Mouse (Mus musculus): ENCODE measurements around the gene Zfp541. TPM values are rescaled to one million over a fixed set of nuclear protein-coding genes. Genes with fewer than 3 reads are reported as not detected.

Zfp541 gene
- not detected in 2 replicates for polyA plus RNA-seq (2011; ENCODE audit: insufficient read depth, insufficient read length, low replicate concordance, missing spikeins)

DNA sequence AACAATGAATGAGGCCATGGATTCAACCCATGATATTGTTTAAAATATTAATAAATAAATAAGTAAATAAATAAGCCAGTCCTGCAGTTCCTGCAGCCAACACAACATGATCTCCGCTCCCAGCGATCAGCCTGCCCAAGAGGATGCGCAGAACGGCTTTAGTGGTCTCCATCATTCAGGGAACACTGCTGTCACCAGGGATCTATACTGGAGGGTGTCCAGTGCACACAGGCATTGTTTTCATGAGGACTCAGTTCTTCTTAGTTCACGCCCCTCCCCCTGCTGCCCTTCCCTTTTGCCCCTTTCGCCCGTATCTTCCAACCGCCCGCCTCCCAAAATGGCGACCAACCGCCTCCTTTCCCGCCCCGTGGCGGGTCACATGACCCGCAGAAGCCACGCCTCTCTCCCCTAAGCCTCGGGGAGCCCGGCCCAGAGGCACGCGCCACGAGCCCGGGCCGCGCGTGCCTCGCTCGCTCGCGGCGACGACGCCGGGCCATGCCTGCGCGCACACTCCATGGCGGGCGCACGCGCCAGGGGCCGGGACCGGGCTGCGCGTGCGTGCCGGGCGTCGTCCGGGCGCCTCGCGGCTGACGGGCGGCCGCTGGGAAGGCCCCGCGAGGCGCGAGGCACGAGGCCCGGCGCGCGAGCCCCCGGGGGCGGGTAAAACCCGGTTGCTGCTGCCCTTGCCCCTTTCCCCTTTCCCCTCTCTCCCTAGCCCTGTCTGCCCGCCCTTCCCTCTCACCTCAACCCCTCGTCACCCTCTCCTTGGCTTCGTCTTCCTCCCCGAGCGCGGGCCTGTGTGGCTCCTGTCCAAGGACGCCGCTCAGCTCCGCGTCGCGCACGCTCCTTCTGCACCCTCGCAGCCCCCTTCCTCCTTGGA, at the start of gene Zfp541:
Zfp541 (plus strand) TSS at position 596 of the 880 bp plus-strand sequence.
- 77% methylated on average over 80 of the region's 80 CpGs for WGBS
- peaks cover 3% of the 10 kb centered on the region for H3K4me1 ChIP-seq (ENCODE audit: control insufficient read depth, insufficient read depth, low read length)
- no peak within 1 kb of the TSS; the same call in 1 of the 2 replicates for H3K27ac ChIP-seq (ENCODE audit: control insufficient read depth, insufficient read depth, low read depth, low read length, poor library complexity)
- H3K4me3 ChIP-seq (replicated peaks; ENCODE audit: control insufficient read depth, low read depth, low read length), result no peak within 1 kb of the TSS
- TF ChIP-seq POLR2A (IDR thresholded peaks at IDR 0.05; ENCODE audit: borderline replicate concordance, control insufficient read depth, low read depth, low read length) (no peak), CTCF (IDR thresholded peaks at IDR 0.05; ENCODE audit: control insufficient read depth, insufficient read depth, low read length) (no peak)

DNA sequence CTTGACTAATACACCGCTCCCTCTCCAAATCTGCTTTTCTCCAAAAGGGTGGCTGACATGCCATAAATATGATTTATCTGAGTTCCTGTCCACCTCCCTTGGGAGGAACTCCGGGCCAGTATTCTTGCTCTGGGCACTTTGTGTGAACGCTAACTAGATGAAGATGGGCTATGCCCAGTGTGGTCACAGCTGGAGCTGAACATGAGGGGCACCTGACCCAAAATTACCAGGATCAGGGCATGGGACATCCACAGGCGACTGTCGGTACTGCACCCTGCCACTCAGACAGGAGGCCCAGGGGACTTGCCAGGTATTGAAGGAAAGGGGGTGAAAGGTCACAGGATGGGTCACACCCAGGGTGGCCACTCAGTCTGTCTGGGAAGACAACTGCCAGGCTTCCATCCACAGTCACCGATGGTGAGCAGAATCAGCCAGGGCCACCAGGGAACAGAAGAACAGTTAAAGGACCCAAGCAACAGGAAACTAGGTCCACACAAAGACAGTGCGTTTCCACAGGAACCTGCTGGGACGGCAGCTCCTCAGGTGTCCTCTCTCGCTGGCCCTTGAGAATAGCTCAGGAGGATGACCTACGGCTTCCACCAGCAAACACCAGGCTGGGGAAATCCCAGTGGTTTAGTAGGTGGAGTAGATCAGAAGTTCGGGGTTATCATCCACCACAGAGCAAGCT, 48.9 kb upstream of the Zfp541 start:
- WGBS, result 61% methylated on average over 11 of the region's 11 CpGs
- no peak overlapping the region for H3K4me3 ChIP-seq (replicated peaks; ENCODE audit: control insufficient read depth, low read depth, low read length)
- no peak overlapping the region for H3K27ac ChIP-seq (ENCODE audit: control insufficient read depth, insufficient read depth, low read depth, low read length, poor library complexity)
- peak; percentile 42 for TF ChIP-seq CTCF (IDR thresholded peaks at IDR 0.05; ENCODE audit: control insufficient read depth, insufficient read depth, low read length)
- TF ChIP-seq POLR2A (IDR thresholded peaks at IDR 0.05; ENCODE audit: borderline replicate concordance, control insufficient read depth, low read depth, low read length), result no peak
- peaks cover 18% of the 10 kb centered on the region for H3K4me1 ChIP-seq (ENCODE audit: control insufficient read depth, insufficient read depth, low read length)

DNA sequence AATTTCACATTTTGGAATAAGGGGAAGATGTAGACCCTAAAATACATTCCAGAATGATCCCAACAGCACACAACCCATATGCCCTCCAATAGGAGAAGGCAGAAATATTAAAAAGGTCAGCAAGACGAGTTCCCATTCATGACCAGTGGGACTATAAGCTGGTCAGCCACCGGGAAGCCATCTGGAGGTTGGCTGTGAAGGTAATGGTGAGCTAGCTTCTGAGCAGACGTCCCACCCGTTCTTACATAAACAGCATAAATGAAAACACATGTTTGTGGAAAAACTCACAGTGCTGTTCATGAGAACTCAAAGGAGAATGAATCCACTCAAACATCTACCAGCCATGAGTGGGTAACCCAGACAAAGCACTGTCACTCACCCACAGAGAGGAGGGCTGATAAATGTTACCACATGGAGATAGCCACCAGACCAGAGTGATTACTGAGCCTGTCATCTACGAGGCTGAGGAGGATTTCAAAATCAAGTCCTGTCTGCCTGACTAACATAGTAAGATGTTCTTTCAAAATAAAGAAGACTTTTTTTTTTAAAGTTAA, 47.8 kb upstream of the Zfp541 start:
- TF ChIP-seq POLR2A (IDR thresholded peaks at IDR 0.05; ENCODE audit: borderline replicate concordance, control insufficient read depth, low read depth, low read length), result no peak
- no peak for TF ChIP-seq CTCF (IDR thresholded peaks at IDR 0.05; ENCODE audit: control insufficient read depth, insufficient read depth, low read length)
- Histone ChIP-seq H3K4me1 (ENCODE audit: control insufficient read depth, insufficient read depth, low read length) (peaks cover 21% of the 10 kb centered on the region), H3K4me3 (replicated peaks; ENCODE audit: control insufficient read depth, low read depth, low read length) (no peak overlapping the region), H3K27ac (ENCODE audit: control insufficient read depth, insufficient read depth, low read depth, low read length, poor library complexity) (no peak overlapping the region)
- WGBS, result 65% methylated on average over 5 of the region's 5 CpGs

DNA sequence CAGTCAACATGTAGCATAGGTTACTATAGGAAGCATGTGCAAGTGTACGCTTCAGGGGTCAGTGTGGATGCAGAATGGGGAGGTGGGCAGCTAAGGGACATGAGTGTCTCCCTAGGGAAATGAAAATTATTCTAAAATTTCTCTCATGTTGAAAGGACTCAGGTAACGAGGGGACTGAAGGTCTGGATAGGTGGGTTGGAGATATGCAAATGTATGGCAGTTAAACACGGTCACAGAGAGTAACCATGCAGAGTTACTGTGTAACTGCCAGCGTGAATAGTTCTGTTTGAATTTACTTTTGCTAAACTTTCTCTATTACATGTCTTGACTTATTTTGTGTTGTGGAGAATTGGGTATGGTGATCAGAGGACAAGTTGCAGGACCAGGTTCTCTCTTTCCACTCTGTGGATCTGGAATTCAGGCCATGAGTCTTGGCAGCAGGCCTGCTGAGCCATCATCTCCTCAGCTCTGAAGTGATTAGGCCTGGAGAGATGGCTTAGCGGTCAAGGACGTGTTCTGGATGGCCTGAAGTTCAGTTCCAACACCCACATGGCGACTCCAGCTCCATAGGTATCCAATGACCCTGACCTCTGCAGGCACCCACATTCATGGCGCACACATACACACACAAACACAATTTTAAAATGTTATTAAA, 47.0 kb upstream of the Zfp541 start:
- 79% methylated on average over 8 of the region's 8 CpGs for WGBS

DNA sequence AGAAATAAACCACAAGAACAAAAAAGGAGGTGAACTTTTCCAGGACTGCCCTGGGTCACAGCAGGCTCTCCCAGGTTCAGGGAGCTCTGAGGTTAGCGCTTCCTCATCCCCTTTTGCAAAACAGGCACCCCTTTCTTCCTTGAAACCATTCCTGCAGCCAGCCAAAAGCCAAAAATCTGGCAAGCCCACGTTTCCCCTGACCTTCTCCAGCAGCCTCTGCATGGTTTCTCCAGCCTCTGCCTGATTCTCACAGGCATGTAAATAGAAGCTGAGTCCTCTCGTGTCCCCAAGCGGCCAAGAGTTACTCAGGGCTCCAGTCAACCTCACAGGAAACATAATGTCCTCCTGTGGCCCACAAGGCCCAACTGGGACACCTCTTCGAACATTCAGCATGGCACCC, 46.2 kb upstream of the Zfp541 start:
- no peak overlapping the region for H3K4me3 ChIP-seq (replicated peaks; ENCODE audit: control insufficient read depth, low read depth, low read length)
- TF ChIP-seq CTCF (IDR thresholded peaks at IDR 0.05; ENCODE audit: control insufficient read depth, insufficient read depth, low read length), result no peak
- TF ChIP-seq POLR2A (IDR thresholded peaks at IDR 0.05; ENCODE audit: borderline replicate concordance, control insufficient read depth, low read depth, low read length), result no peak
- peak overlapping the region; percentile 16 for H3K27ac ChIP-seq (ENCODE audit: control insufficient read depth, insufficient read depth, low read depth, low read length, poor library complexity)
- H3K4me1 ChIP-seq (ENCODE audit: control insufficient read depth, insufficient read depth, low read length), result peaks cover 25% of the 10 kb centered on the region
- WGBS, result 41% methylated on average over 5 of the region's 5 CpGs

More for the DNA sequence above, 47.0 kb upstream of the Zfp541 start:
- Histone ChIP-seq H3K4me1 (ENCODE audit: control insufficient read depth, insufficient read depth, low read length) (peaks cover 24% of the 10 kb centered on the region), H3K27ac (ENCODE audit: control insufficient read depth, insufficient read depth, low read depth, low read length, poor library complexity) (peak overlapping the region; percentile 72), H3K4me3 (replicated peaks; ENCODE audit: control insufficient read depth, low read depth, low read length) (no peak overlapping the region)
- TF ChIP-seq POLR2A (IDR thresholded peaks at IDR 0.05; ENCODE audit: borderline replicate concordance, control insufficient read depth, low read depth, low read length), result no peak
- TF ChIP-seq CTCF (IDR thresholded peaks at IDR 0.05; ENCODE audit: control insufficient read depth, insufficient read depth, low read length), result no peak

DNA sequence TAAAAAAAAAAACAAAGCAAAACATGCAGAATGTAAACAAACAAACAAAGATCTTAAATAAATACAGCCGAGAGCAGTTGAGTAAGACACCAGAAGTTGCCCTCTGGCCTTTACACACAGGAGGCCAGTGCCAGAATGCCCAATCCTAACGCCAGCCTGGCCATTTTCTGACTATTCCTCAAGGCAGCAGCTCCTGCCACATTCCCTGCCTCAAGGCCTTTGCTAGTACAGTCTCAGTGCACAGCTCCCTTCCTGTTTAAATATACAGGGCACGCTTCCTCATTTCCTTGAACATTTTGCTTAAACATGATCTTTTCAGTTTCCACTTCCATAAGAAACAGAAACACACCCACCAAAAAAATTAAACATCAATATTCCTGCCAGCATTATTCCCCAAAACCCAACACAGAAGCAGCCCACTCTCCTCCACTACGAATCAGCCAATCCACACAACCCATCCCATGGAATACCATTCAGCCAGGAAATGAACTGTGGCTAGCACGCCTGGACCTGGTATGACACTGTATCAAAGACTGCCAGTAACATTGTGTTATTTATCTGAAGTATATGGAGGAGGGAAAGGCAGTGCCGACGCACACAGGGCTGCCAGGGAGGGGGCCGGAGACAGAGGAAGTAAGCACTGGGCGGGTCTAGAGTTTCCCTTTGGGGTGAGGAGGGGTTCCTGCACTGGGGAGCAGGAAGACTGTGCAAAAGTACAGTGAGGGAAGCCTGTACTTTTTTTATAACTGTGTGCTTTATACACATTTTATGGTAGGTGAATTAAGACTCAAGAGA, 43.4 kb upstream of the Zfp541 start:
- TF ChIP-seq CTCF (IDR thresholded peaks at IDR 0.05; ENCODE audit: control insufficient read depth, insufficient read depth, low read length) (no peak), POLR2A (IDR thresholded peaks at IDR 0.05; ENCODE audit: borderline replicate concordance, control insufficient read depth, low read depth, low read length) (no peak)
- 16% methylated on average over 9 of the region's 9 CpGs for WGBS
- Histone ChIP-seq H3K27ac (ENCODE audit: control insufficient read depth, insufficient read depth, low read depth, low read length, poor library complexity) (peak overlapping the region; percentile 87), H3K4me1 (ENCODE audit: control insufficient read depth, insufficient read depth, low read length) (peaks cover 16% of the 10 kb centered on the region), H3K4me3 (replicated peaks; ENCODE audit: control insufficient read depth, low read depth, low read length) (peak overlapping the region; percentile 70)
